Mouse (Mus musculus) megakaryocyte-erythroid progenitor cell, adult 5-6 weeks (primary cell): ENCODE results near the gene Gne. TPM values are rescaled to one million over a fixed set of nuclear protein-coding genes. Genes with fewer than 3 reads are reported as not detected.
A peak's percentile ranks its signal among the peaks of the same experiment; 100 is the strongest.
"Not testable (repeated sequence)": the region's sequence is repeated elsewhere in the genome, so short reads cannot be mapped to it uniquely, and the experiment has no call there.

ENCODE experiments used
- ATAC-seq: replicated peaks from 2 replicates; pipeline ENCODE4 v1.8.0; 2016; ENCODE audit warnings: mild to moderate bottlenecking, inconsistent platforms; ENCODE audit not compliant: severe bottlenecking, poor library complexity, low FRiP score, low TSS enrichment
- total RNA-seq, 2 experiments: library from RNA; stranded (forward) in 1 of 2; stranded (reverse) in 1 of 2; fragments of 200-1000, 215-1000 nt in 1 of 2; fragments of >200 nt in 1 of 2; fragmentation: Nextera tagmentation in 1 of 2; gene quantifications; 2 replicates each; pipeline ENCODE4 v1.2.3; 2014 to 2017

The Gne gene
- total RNA-seq, 2 experiments from 2014 or later: 38.3 to 42.6 TPM

- no peak for ATAC-seq
Measured at GRCm38 (mm10) chr4:44074422-44074821, 9.6 kb downstream of the Gne start.

- ATAC-seq: no peak
Measured at GRCm38 (mm10) chr4:44073799-44074198, 10.2 kb downstream of the Gne start.

GRCm38 (mm10) chr4:44072873-44073441, 11.0 kb downstream of the Gne start:
- ATAC-seq: peak; percentile 69

GRCm38 (mm10) chr4:44072146-44072872, 11.7 kb downstream of the Gne start:
- ATAC-seq: peak; percentile 81

- peak; percentile 58 for ATAC-seq
Measured at GRCm38 (mm10) chr4:44071741-44072145, 12.2 kb downstream of the Gne start.

GRCm38 (mm10) chr4:44070641-44071040, 13.3 kb downstream of the Gne start:
- ATAC-seq: no peak

- no peak for ATAC-seq
Measured at GRCm38 (mm10) chr4:44069411-44069810, 14.6 kb downstream of the Gne start.

GRCm38 (mm10) chr4:44068736-44069135, 15.2 kb downstream of the Gne start:
- ATAC-seq: no peak

GRCm38 (mm10) chr4:44066891-44067290, 17.1 kb downstream of the Gne start:
- ATAC-seq: no peak

- ATAC-seq: peak; percentile 82
Measured at GRCm38 (mm10) chr4:44065355-44066025, 18.5 kb downstream of the Gne start.

GRCm38 (mm10) chr4:44062816-44063215, 21.2 kb downstream of the Gne start:
- peak; percentile 30; the same call in 1 of the 2 replicates for ATAC-seq

- peak; percentile 60 for ATAC-seq
Measured at GRCm38 (mm10) chr4:44062062-44062461, 21.9 kb downstream of the Gne start.

GRCm38 (mm10) chr4:44059674-44060073, 24.3 kb downstream of the Gne start:
- no peak for ATAC-seq

GRCm38 (mm10) chr4:44049812-44050211, 34.2 kb downstream of the Gne start:
- ATAC-seq: no peak

GRCm38 (mm10) chr4:44046066-44046465, 37.9 kb downstream of the Gne start:
- ATAC-seq: no peak

- no peak for ATAC-seq
Measured at GRCm38 (mm10) chr4:44044685-44045356, 39.2 kb downstream of the Gne start.

- not testable (repeated sequence) for ATAC-seq
Measured at GRCm38 (mm10) chr4:44043182-44043581, 40.8 kb downstream of the Gne start.

- ATAC-seq: no peak
Measured at GRCm38 (mm10) chr4:44042429-44042828, 41.5 kb downstream of the Gne start.

- no peak for ATAC-seq
Measured at GRCm38 (mm10) chr4:44040802-44041201, 43.2 kb downstream of the Gne start.

- no peak for ATAC-seq
Measured at GRCm38 (mm10) chr4:44036455-44036854, 47.5 kb downstream of the Gne start.
